Mouse (Mus musculus) left cerebral cortex, postnatal 25 days (tissue): ENCODE results near the gene Hint2. TPM values are rescaled to one million over a fixed set of nuclear protein-coding genes. Genes with fewer than 3 reads are reported as not detected.

Source experiments
- DNase-seq, 2 experiments: peaks; one replicate each; pipeline ENCODE4 v3.0.0; 2022; ENCODE audit warnings: low spot score in 2 of 2, mixed read lengths in 1 of 2
- intact Hi-C: fragments of 180-260 bp; cut with DNase I; formaldehyde crosslinking; loops from one replicate; pipeline ENCODE4 v1.15.1; 2025
- total RNA-seq, 2 experiments: library from RNA; stranded (reverse); gene quantifications; 2 replicates each; pipeline ENCODE4 v1.2.3; 2021

The Hint2 gene
- 10 to 100 TPM; 33.7 to 35.7 TPM for total RNA-seq

DNA sequence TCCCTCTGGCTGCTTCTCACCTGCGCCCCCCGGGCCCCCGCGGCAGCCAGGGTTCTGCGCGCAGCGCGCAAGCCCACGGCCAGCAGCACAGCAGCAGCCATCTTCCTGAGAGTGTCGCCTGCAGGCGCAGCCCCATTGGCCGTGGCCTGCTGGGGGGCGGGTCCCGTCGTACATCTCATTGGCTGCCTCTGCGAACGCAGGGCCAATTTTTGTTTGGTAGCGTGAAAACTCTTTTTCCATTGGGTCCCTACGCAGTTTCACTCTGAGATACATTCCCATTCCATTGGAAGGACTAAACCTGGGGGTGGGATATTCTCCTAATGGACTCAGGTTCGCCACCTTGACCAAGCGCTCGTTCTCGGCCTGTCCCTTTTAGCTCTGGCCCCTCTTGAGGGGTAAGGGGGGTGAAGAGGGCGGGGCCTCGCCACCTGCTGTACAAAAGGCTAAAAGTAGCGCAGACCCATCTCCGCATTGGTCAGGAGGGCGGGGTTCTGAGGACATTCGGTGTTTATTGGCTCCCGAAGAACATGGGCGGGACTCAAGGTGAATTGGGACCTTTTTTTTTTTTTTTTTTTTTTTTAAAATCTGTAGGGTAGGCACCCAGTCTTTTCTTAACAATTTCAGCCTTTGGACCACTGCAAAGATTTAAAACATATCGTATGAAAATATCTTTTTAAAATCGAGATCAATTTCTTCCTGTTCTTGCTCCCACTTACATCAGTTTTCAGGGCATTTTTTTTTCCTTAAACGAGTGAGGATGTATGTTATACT is at the start of gene Hint2:
Gene Hint2, minus strand, starts transcription at position 128 of the 771 bp plus-strand sequence.
- DNase-seq = peak; percentile 95 to 98
- intact Hi-C loops = loop anchor here (1.0 to 5.0 kb wide), 4 partner anchors 13 to 214 kb away; partner anchors contain the start of genes Fam221b and Npr2

DNA sequence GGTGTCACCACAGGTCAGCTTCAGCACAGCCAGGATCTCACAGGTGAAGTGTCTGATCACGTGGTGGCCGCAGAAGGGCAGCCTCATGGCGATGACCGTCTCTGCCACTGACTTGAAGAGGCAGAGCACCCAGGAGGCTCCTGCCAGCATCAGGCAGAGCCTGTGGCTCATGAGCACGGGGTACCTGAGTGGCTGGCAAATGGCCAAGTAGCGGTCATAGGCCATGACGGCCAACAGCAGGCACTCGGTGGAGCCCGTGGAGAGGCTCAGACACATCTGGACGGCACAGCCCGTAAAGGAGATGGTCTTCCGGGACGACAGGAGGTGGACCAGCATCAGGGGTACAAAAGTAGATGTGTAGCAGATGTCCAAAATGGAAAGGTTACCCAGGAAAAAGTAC is 49.7 kb upstream of the Hint2 start:
- intact Hi-C loops = no loop called here

GRCm38 (mm10) chr4:43703851-43704250 is 47.6 kb upstream of the Hint2 start:
- DNase-seq = no peak
- intact Hi-C loops = no loop called here

More for the DNA sequence above, 49.7 kb upstream of the Hint2 start:
- no peak for DNase-seq

DNA sequence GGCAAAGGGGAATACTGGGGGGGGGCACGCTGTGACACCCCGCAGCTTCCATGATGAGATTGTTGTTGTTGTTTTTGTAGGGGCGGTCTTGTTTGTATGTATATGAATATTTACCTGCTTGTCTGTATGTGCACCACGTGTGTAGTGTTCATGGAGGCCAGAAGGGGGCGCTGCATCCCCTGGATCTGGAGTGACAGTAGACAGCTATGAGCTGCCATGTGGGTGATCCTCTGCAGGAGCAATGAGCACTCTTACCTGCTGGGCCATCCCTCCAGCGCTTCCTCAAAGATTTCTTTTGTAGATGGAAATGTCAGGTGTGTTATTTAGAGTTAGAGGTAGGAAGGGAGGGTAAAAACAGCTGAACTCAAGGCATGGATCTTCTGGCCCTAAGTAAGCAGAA is 47.2 kb upstream of the Hint2 start:
- DNase-seq = no peak
- intact Hi-C loops = no loop called here

GRCm38 (mm10) chr4:43700707-43701106 is 44.4 kb upstream of the Hint2 start, which contains the start of gene Olfr70:
Gene Olfr70, minus strand, starts transcription at chr4:43700807.
- DNase-seq = no peak
- intact Hi-C loops = no loop called here

DNA sequence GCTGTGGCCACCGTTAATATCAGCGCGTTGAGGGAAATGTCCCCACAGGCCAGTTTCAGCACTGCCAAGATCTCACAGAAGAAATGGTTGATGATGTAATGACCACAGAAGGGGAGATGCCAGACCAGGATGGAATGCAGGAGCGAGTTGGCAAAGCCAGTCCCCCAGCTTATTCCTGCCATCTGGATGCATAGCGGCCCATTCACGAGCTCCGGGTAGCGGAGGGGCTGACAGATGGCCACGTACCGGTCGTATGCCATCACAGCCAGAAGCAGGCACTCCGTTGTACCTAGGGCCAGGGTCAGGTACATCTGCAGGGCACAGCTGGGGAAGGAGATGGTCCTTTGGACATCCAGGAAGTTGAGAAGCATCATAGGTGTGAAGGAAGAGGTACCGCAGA is 40.3 kb upstream of the Hint2 start:
- DNase-seq = no peak
- intact Hi-C loops = no loop called here

- no peak for DNase-seq
- intact Hi-C loops = no loop called here
Observed at GRCm38 (mm10) chr4:43695249-43695671, 39.0 kb upstream of the Hint2 start.

GRCm38 (mm10) chr4:43694439-43695248 is 38.4 kb upstream of the Hint2 start:
- intact Hi-C loops = no loop called here
- no peak for DNase-seq

GRCm38 (mm10) chr4:43693806-43694241 is 37.6 kb upstream of the Hint2 start:
- DNase-seq = no peak
- intact Hi-C loops = no loop called here

DNA sequence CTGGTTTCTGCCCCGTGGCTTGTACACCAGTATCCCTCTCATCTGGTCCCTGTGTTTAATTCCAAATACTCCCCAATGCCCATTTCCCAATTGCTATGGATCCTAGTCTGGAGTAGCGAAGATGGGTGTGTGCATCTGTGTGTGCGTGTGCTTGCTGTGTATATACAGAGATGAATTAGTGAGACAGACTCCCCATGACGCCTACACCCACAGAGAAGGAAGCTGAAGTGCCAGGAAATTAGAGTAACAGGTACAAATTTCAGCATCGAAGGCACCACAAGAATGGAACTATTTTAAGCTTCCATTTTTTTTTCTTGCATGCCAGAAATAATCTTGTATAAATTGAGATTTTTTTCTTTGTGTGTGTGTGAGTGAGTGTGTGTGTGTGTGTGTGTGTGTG is 34.8 kb upstream of the Hint2 start:
- peak in 1 of 2 experiments; percentile 38 for DNase-seq
- intact Hi-C loops = no loop called here

DNA sequence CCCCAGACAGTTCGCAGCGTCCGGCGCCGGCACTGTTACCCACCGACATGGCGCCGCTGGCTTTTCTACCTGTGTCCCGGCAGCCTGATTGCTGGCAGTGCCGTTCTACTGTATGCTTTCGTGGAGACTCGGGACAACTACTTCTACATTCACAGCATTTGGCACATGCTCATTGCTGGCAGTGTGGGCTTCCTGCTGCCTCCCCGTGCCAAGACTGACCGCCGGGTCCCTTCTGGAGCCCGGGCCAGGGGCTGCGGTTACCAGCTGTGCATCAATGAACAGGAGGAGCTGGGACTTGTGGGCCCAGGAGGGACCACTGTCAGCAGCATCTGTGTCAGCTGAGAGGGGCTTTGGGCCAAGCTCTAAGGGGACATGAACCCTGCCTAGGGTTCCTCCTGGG is 33.8 kb upstream of the Hint2 start:
- intact Hi-C loops = no loop called here
- no peak for DNase-seq

GRCm38 (mm10) chr4:43679416-43680043 is 23.3 kb upstream of the Hint2 start:
- intact Hi-C loops = no loop called here
- no peak for DNase-seq

- peak in 1 of 2 experiments; percentile 20 for DNase-seq
- intact Hi-C loops = no loop called here
Observed at GRCm38 (mm10) chr4:43678541-43678940, 22.3 kb upstream of the Hint2 start.

- no peak for DNase-seq
- intact Hi-C loops = no loop called here
Observed at GRCm38 (mm10) chr4:43675608-43676007, 19.3 kb upstream of the Hint2 start.

DNA sequence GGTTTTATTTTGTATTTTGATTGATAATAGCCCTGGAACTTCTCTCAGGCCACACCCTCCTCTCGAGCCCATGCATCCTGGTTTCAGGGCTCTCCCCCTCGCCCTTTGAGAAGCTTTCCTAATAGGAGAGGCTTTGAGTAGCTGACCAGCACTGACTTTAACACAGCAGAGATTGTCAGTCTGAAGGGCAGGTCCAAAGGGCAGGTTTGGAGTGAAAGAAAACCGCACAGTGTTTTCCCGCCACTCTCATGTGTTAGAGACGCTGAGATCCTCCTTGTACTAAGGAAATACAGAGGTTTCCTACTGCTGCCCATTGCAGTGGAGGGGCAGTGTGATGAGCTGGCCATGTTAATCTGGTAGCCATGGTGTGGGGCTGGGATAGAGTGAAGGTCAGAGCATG is 18.7 kb upstream of the Hint2 start:
- intact Hi-C loops = no loop called here
- DNase-seq = no peak

DNA sequence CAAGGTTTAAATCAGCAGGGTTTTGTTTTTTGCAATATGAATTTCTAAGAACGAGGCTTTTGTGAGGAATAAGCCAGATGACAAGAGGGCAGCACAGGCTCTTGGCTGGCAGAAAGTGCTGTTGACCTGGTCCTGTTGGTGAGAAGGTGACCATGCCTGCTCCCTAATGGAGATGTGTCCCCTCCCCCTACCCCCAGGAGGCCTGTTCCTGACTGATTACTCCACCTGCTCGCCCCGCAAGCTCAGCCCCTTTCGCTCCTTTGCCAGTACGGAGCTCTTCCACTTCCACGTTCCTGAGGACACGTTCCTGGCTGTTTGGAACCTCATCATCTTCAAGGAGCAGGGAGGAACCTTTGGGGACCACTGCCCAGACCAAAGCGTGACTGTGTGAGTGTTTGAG is 17.4 kb upstream of the Hint2 start:
- intact Hi-C loops = no loop called here
- no peak for DNase-seq

GRCm38 (mm10) chr4:43672070-43672469 is 15.8 kb upstream of the Hint2 start:
- peak; percentile 86 to 91 for DNase-seq
- intact Hi-C loops = loop anchor here (1.0 kb wide), 1 partner anchor 39 kb away; no protein-coding TSS in a partner anchor

DNA sequence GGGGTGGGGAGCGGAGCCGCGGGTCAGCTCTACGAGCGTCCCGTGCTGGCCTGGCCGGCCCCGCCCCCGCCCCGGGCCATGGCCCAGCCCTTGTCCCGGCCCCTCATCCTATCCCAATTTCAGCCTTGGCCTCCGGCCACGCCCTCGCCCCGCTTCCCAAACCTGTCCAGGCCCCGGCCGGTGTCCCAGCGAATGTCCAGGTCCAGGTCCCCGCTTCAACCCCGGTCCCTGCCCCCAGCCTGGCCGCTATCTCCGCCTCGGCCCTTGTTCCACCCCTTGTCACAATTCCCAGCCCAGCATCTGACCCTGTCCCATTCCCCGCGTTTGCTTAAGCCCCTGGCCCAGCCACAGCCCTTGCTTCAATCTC is 13.1 kb upstream of the Hint2 start:
- DNase-seq = peak in 1 of 2 experiments; percentile 16

GRCm38 (mm10) chr4:43668782-43669427 is 12.6 kb upstream of the Hint2 start, which contains the start of the genes Tmem8b and Fam221b:
Gene Tmem8b, plus strand, starts transcription at chr4:43668971.
Gene Fam221b, minus strand, starts transcription at chr4:43669145.
- peak; percentile 91 to 94 for DNase-seq
- intact Hi-C loops = loop anchor here (1.0 kb wide), 1 partner anchor 13 kb away; the partner anchor contains the start of gene Hint2

More for the DNA sequence above, 13.1 kb upstream of the Hint2 start:
- intact Hi-C loops = loop anchor here (1.0 kb wide), 1 partner anchor 13 kb away; the partner anchor contains the start of gene Hint2
